Mouse (Mus musculus) CH12.LX (cell line): Measurements from ENCODE around the gene Tfap4.

Source experiments
- CTCF ChIP-seq, 2 experiments: IDR thresholded peaks in 1 of 2; conservative IDR thresholded peaks in 1 of 2; 2 replicates each; pipeline ENCODE4 v1.5.1; 2011 to 2012; ENCODE audit warnings: low read depth in 2 of 2, low read length in 2 of 2, improper control_type of control experiment in 1 of 2, inconsistent platforms in 1 of 2, mild to moderate bottlenecking in 1 of 2, moderate library complexity in 1 of 2
- ELF1 ChIP-seq: IDR thresholded peaks from 2 replicates; pipeline ENCODE4 v1.6.1; 2014; ENCODE audit warnings: low read depth, mild to moderate bottlenecking, inconsistent platforms, low read length, improper control_type of control experiment
- JUN ChIP-seq: IDR thresholded peaks from 2 replicates; pipeline ENCODE4 v1.6.1; 2011; ENCODE audit warnings: low read depth, mild to moderate bottlenecking, low read length, improper control_type of control experiment, moderate library complexity; ENCODE audit not compliant: insufficient read depth
- JUND ChIP-seq: conservative IDR thresholded peaks from 2 replicates; pipeline ENCODE4 v1.6.1; 2011; ENCODE audit warnings: low read depth, low read length, improper control_type of control experiment
- MEF2A ChIP-seq: IDR thresholded peaks from 2 replicates; pipeline ENCODE4 v1.6.1; 2014; ENCODE audit warnings: low read depth, mild to moderate bottlenecking, inconsistent platforms, low read length, improper control_type of control experiment, borderline replicate concordance
- MYC ChIP-seq: IDR thresholded peaks from 2 replicates; pipeline ENCODE4 v1.6.1; 2011; ENCODE audit warnings: low read depth, mild to moderate bottlenecking, improper control_type of control experiment, low read length
- POLR2A ChIP-seq: IDR thresholded peaks from 2 replicates; pipeline ENCODE4 v1.6.1; 2011; ENCODE audit warnings: low read depth, mild to moderate bottlenecking, improper control_type of control experiment, low read length
- USF1 ChIP-seq: IDR thresholded peaks from 2 replicates; pipeline ENCODE4 v1.6.1; 2014; ENCODE audit warnings: low read depth, mild to moderate bottlenecking, inconsistent platforms, low read length, improper control_type of control experiment

DNA sequence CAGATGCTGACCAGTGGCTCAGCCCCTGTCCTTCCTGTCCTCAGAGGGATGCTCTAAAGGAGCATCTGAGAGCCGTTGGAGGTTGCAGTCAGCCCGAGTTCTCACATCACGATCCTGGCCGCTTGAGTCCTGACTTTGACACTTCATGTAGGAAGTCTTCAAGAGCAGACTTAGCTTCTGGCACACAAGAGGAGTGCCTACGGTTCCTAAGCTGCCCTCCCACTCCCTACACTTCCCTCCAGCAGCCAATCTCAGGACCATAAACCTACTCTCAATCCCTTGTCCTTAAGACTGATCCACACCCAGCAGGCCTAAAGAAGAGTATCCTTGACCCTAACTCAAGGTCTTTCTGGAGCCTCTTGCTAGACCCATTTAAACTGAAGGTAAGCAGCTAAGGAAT, 63.8 kb downstream of the Tfap4 start:
- TF ChIP-seq ELF1 (no peak), POLR2A (no peak), JUN (no peak), MEF2A (no peak), MYC (no peak), CTCF (conservative IDR thresholded peaks at IDR 0.05 in 1 of 2, IDR thresholded peaks at IDR 0.05 in 1 of 2; ENCODE audit: low read depth in 2 of 2, low read length in 2 of 2) (no peak), JUND (no peak), USF1 (no peak)
